Mouse (Mus musculus) macrophage (primary cell): ENCODE results near the gene Clec1a. TPM values are rescaled to one million over a fixed set of nuclear protein-coding genes. Genes with fewer than 3 reads are reported as not detected.

Source experiments
- H3K27ac ChIP-seq: fragments of 350-480 bp; formaldehyde crosslinking; 2 replicates; pipeline ENCODE4 v1.9.0; 2021
- H3K36me3 ChIP-seq: fragments of 350-480 bp; formaldehyde crosslinking; 2 replicates; pipeline ENCODE4 v1.9.0; 2021; ENCODE audit errors: inconsistent target
- H3K4me3 ChIP-seq: fragments of 350-480 bp; formaldehyde crosslinking; 2 replicates; pipeline ENCODE4 v1.9.0; 2021; ENCODE audit errors: inconsistent target
- H3K79me2 ChIP-seq: fragments of 350-480 bp; formaldehyde crosslinking; 2 replicates; pipeline ENCODE4 v1.9.0; 2021; ENCODE audit errors: inconsistent target
- WGBS: methylation state at CpG from one replicate; pipeline ENCODE4 v1.1.7; 2026; ENCODE audit warnings: inconsistent platforms; ENCODE audit not compliant: missing documents; 5-methylcytosine and 5-hydroxymethylcytosine counted together
- polyA plus RNA-seq: library from polyadenylated mRNA; stranded (reverse); fragments of 250-400 nt; gene quantifications from 3 replicates; pipeline ENCODE4 v1.2.4, GENCODE M21; 2018; ENCODE audit warnings: inconsistent platforms

The Clec1a gene
- polyA plus RNA-seq, 1 experiment from 2014 or later = 0.65 TPM

GRCm38 (mm10) chr6:129385774-129386173 lies 66.0 kb downstream of the Clec1a start, which contains the start of gene Clec12b:
Gene Clec12b, minus strand, starts transcription at chr6:129385874.
- WGBS = 95% methylated on average over 2 of the region's 2 CpGs
- Histone ChIP-seq H3K4me3 (no peak within 1 kb of the TSS), H3K27ac (no peak within 1 kb of the TSS), H3K36me3 (no peaks in the 10 kb centered on the region), H3K79me2 (no peaks in the 10 kb centered on the region)

GRCm38 (mm10) chr6:129385000-129385399 lies 66.8 kb downstream of the Clec1a start:
- WGBS = 97% methylated on average over 4 of the region's 4 CpGs
- Histone ChIP-seq H3K27ac (no peak overlapping the region), H3K79me2 (no peaks in the 10 kb centered on the region), H3K36me3 (no peaks in the 10 kb centered on the region), H3K4me3 (no peak overlapping the region)

- Histone ChIP-seq H3K4me3 (no peak overlapping the region), H3K79me2 (no peaks in the 10 kb centered on the region), H3K36me3 (no peaks in the 10 kb centered on the region), H3K27ac (no peak overlapping the region)
- 71% methylated on average over 3 of the region's 3 CpGs for WGBS
These were observed 68.3 kb downstream of the Clec1a start for GRCm38 (mm10) chr6:129383466-129383865.

GRCm38 (mm10) chr6:129381736-129382135 lies 70.1 kb downstream of the Clec1a start:
- Histone ChIP-seq H3K79me2 (no peaks in the 10 kb centered on the region), H3K36me3 (no peaks in the 10 kb centered on the region)
- WGBS = 100% methylated on average over 1 of the region's 1 CpGs

GRCm38 (mm10) chr6:129380454-129380853 lies 71.3 kb downstream of the Clec1a start:
- Histone ChIP-seq H3K79me2 (no peaks in the 10 kb centered on the region), H3K36me3 (no peaks in the 10 kb centered on the region), H3K4me3 (no peak overlapping the region), H3K27ac (no peak overlapping the region)
- 100% methylated on average over 2 of the region's 4 CpGs for WGBS

More at GRCm38 (mm10) chr6:129381736-129382135, 70.1 kb downstream of the Clec1a start:
- H3K4me3 ChIP-seq = no peak overlapping the region
- no peak overlapping the region for H3K27ac ChIP-seq

- no peak overlapping the region for H3K4me3 ChIP-seq
- H3K79me2 ChIP-seq = no peaks in the 10 kb centered on the region
- H3K27ac ChIP-seq = no peak overlapping the region
- 0% methylated on average over 2 of the region's 2 CpGs for WGBS
- H3K36me3 ChIP-seq = no peaks in the 10 kb centered on the region
These were observed 76.8 kb downstream of the Clec1a start for GRCm38 (mm10) chr6:129374937-129375471.

Other genes with a start within 250 kb of the Clec1a start
- 2.4 to 12.8 TPM (median 4.1 TPM) in 3 replicates for gene Cd69, start 176.6 kb downstream of the Clec1a start, polyA plus RNA-seq
- gene 4922502D21Rik, start 120.2 kb downstream of the Clec1a start, polyA plus RNA-seq = not detected in 3 replicates
- gene Clec12a, start 109.3 kb downstream of the Clec1a start, polyA plus RNA-seq = 168 to 417 TPM (median 176 TPM) in 3 replicates
- gene Clec12b, start 66.1 kb downstream of the Clec1a start, polyA plus RNA-seq = not detected in 3 replicates
- gene Clec1b, start 54.7 kb downstream of the Clec1a start, polyA plus RNA-seq = 0.93 to 5.0 TPM (median 1.5 TPM) in 3 replicates
- gene Clec9a, start 43.1 kb downstream of the Clec1a start, polyA plus RNA-seq = 0.48 to 1.2 TPM in 2 of 3 replicates, not detected in the other
- gene Olr1, start 55.2 kb upstream of the Clec1a start, polyA plus RNA-seq = 0.28 to 0.32 TPM (median 0.30 TPM) in 3 replicates
- gene Tmem52b, start 60.6 kb upstream of the Clec1a start, polyA plus RNA-seq = not detected in 3 replicates
- gene Gabarapl1, start 81.2 kb upstream of the Clec1a start, polyA plus RNA-seq = 89.2 to 276 TPM (median 184 TPM) in 3 replicates
- not detected in 3 replicates for gene Klre1, start 125.9 kb upstream of the Clec1a start, polyA plus RNA-seq
- 0.64 to 1.4 TPM (median 0.66 TPM) in 3 replicates for gene Klrd1, start 139.8 kb upstream of the Clec1a start, polyA plus RNA-seq
- gene Klrk1, start 171.9 kb upstream of the Clec1a start, polyA plus RNA-seq = 0.21 to 2.0 TPM (median 1.7 TPM) in 3 replicates
- gene Klrc3, start 191.3 kb upstream of the Clec1a start, polyA plus RNA-seq = not detected in 3 replicates
- not detected in 3 replicates for gene Klrc2, start 208.7 kb upstream of the Clec1a start, polyA plus RNA-seq
- gene Klrc1, start 227.0 kb upstream of the Clec1a start, polyA plus RNA-seq = 0.07 TPM in 1 of 3 replicates, not detected in the others